Mouse (Mus musculus): ENCODE results near the gene Atcay. TPM values are rescaled to one million over a fixed set of nuclear protein-coding genes. Genes with fewer than 3 reads are reported as not detected.

Atcay gene
- not detected for total RNA-seq (2021)
- long read RNA-seq, experiment 1, partial matches to known transcripts, result 0 of 6 reads
- long read RNA-seq, experiment 1, other reads (novel, unspliced or antisense), result 6 of 6 reads
- long read RNA-seq, experiment 2, partial matches to known transcripts, result 0 of 3 reads
- long read RNA-seq, experiment 2, other reads (novel, unspliced or antisense), result 3 of 3 reads

DNA sequence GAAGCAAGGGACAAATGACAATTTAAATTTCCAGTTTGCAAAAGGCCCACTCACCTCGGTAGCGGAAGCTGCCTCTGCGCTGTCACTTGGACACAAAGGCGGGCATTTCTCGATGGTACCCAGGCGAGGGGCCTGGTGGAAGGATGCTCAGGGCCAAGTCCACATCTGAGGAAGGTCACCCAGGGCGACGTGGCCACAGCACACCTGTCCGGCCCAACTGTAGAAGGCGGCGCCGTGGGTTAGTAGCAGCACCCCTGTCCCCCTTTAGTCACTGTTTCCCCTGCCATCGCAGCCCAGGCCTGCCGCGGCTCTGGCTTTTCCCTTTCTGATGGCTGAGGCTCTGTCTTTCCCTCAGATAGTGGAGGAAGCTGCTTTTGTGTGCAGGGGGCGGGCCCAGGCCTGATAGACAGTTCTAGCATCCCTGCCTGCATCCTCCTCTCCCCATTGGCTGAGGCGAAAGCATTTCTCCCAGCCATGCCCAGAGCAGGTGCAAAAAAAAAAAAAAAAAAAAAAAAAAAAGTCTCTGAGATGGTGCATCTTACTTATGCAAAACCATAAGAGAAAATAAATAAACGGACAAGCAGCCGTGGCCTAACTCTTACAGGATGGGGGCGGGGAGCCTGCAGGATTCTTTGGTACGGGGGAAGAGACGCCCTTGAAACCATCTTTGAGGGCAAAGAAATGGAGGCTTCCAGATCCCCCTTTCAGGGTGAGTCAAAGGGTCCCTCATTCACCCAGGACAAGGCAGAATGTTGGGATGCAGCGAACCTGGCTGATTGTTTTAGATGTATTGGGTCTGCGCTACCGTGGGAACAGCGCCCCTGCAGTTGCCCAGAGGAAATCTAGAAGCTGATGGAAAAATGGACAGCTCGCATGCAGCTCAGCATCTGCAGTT lies at the start of gene Atcay:
Gene Atcay, minus strand, starts transcription at position 396 of the 895 bp plus-strand sequence.
- DNase-seq, result no peak

DNA sequence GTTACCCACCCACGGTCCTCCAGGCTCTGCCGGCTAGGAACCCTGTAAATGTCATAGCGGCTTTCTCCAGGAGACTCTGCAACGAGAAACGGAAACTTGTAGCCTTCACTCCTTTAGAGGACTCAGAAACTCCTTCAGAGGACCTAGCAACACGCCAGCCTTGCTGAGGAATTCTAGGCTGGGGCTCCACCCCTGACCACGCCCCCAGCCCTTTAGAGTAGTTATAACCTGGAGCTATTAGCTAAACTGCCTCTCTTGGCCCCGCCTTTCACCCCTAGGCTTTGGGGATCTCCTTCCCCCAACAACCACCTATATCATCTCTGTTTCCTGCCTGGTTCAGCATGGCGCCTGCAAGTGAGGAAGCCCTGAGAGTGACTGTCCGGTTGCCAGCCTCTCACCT lies 48.9 kb upstream of the Atcay start:
- no peak for DNase-seq

DNA sequence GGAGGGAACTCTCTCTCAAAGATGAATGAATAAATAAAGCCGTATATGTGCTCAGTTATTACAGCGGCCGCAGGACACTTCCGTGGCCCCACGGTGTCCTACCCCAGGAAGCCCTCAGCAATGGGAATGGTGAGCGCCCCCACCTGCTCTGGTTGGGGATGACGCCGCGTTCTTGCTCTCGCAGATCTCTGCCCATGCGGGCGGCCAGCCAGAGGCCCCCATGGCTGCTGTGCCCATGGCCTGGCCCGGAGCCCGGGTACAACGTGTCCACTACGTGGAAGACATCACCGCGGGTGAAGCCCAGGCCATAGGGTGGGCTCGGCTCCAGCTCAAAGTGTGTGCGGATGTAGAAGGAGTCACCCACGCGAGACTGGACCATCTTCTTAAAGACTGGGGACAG lies 47.0 kb upstream of the Atcay start:
- DNase-seq, result no peak

DNA sequence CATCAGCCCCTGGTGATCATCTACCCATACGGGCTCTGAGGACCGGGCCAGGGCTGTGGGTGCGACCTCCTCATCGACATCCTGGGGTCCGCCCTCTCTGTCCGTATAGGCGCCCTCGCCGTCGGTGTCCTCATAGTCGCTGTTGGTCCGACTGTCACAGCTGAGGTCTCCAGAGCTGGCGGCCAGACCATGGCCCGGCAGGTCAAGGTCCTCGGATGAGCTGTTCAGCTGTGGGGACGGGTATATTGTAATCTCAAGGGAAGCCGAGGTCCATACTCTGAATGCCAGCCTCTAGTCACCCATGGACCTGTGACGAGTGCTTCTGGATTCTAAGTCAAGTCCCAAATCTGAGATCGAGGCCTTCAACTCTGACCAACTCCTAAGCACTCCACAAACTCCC lies 43.2 kb upstream of the Atcay start:
- DNase-seq, result no peak

DNA sequence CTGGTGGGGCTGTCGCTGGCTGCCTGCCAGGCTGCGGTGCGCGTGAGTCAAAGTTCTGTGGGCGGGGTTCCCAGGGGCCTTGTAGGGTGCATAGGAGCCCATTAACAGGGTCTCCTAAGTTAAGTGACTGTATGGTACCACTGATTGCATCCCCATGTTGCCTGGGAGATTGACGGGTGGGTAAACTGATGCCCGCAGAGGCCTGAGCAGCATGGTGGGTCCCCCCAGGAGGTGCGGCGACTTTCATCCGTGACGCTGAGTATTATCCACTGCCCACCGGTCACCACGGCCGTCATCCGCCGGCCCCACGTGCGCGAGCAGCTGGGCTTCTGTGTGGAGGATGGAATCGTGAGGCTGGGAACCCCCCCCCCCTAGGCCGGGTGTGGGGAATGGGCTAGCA lies 41.7 kb upstream of the Atcay start:
- no peak for DNase-seq

DNA sequence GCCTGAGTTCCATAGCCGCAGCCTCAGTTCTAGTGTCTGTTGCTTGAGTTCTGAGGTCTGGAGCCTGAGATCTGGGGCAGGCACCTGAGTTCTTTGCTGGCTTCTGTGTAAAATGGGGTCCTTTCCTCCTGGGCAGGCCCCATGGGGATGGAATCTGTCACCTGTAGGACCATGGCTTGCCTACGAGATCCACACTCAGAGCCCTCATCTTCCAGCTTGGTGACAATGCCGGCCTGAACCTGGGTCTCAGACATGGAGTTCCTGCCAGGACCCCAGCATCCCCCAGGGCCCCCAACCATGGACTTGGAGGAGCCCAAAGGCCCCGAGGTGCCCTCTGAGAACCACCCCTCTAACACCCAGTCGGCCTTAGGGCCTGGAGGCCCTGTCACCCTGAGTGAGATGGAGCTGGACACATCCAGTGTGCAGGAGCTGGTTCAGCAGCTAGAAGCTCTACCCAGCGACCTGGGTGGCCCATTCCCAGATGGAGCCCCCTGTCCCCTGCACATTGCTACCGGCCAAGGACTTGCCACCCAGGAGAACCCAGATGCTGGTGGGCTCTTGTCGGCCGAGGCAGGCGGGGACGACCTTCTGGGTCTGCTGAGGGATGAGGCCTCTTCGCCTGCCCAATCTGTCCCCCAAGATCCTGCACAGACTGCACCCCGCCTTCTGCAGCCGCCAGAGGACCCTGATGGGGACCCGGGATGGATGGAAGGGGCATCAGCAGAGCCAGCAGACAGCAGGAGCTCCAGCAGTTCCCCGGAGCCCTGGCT lies 38.2 kb upstream of the Atcay start:
- DNase-seq, result no peak

DNA sequence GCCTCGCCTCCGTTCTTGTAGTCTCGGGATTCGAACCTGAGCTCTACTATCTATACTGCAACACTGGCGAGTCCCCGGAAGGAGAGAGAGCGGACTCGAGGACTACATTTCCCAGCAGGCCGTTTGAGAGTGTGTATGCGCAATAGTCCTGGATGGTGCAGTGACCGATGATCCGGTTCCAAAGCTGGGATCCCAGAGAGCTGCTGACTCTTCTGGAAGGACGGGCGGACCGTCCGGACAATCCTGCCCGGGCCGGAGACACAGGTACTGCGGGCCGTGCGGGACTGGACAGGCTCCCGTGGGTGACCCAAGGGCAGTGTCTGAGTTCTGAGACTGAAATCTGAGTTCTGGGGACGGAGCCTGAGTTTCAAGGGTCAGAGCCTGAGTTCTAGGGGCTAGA lies 37.4 kb upstream of the Atcay start:
- DNase-seq, result peak; percentile 87

DNA sequence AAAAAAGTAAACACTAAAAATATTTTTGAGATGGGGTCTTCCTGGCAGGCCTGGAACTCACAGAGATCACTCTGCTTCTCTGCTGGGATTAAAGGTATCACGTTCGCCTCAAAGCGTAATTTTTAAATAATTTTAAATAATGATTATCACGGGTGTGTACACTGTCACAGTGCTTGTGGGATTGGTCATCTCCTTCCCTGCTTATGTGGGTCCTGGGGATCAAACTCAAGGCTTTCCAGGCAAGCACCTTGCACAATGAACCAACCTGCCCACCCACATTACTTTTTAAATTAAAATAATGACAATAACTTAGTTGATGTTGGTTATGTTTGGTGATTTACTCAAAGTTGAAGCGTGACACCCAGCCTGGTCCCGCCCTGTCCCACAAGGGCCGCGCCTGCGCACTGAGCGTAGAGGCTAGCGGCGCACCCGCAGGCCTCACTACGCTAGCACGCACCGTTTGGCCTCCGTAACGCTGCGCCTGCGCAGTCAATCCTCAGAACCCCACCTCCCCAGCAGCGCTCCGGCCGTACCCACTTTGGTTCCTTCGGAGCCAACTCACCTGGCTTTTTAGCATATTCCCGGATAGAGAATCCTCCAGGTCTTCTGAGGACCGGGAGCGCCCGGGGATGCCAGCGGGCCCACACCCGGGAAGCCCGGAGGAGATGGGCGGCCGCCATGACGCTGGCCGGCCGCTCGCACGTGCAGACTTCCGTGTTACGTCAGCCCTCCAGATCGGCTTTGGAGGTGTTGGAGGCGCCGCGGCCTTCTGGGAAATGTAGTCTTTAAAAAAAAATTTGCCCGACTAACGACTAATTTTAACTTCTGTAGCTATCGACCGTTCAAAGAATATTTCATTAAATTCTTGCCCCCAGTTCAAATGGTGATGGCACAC lies 35.8 kb upstream of the Atcay start, which contains the start of the genes Mrpl54 and Apba3:
Gene Mrpl54, minus strand, starts transcription at position 724 of the 895 bp plus-strand sequence.
Gene Apba3, plus strand, starts transcription at position 750 of the 895 bp plus-strand sequence.
- DNase-seq, result peak; percentile 95

DNA sequence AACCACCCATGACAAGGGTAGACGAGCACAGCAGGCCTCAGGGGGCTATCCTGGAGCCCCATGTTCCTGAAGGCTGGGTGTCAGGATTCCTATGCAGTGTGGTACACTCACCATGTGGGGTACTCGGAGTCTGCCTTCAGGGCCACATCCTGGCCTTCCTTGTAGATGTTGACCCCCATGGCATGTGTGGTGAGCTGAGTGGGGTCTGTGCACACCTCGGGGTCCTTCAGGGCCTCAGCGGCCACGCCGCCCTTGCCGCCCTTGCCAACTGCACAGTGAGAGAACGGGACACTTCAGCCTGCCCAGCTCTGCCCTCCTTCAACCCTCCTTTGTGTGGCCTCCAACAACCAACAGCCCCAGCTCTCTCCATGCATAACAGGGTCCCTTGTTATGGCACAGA lies 34.9 kb upstream of the Atcay start:
- DNase-seq, result no peak

DNA sequence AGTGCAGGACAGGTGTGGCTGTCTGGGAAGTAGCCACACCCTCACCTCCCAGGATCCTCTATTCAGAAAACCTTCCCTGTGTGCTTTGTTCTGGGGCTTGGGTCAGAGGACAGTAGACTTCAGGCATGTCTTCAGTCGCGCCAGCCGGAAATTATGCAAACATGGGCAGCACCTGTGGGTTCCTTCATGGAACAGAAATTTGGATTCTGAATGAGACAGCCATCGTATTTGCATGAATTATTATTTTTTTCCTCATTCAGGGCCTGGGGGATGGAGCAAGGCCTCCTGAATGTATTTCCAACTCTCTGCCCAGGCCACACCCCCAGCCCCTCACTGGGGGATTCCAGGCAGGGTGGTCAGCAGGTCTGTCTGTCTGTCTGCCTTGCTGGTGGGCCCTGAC lies 30.4 kb upstream of the Atcay start:
- no peak for DNase-seq

DNA sequence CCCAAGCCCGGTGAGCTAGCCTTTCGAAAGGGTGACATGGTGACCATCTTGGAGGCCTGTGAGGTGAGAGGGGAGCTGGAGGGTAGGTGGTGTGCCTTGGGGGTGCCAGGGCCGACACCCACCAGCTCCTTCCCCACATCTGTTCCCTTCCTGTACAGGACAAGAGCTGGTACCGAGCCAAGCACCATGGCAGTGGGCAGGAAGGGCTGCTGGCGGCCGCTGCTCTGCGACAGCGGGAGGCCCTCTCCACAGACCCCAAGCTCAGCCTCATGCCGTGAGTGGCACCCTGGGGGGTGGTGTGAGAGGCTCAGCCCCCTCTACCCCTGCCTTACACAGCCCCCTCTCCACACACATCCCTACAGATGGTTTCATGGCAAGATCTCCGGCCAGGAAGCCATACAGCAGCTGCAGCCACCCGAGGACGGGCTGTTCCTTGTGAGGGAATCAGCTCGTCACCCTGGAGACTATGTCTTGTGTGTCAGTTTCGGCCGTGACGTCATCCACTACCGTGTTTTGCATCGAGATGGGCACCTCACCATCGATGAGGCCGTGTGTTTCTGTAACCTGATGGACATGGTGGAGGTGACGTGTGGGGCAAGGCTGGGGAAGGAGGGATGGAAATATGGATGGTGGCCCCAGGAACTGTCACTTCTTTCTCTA lies 28.7 kb upstream of the Atcay start:
- no peak for DNase-seq

DNA sequence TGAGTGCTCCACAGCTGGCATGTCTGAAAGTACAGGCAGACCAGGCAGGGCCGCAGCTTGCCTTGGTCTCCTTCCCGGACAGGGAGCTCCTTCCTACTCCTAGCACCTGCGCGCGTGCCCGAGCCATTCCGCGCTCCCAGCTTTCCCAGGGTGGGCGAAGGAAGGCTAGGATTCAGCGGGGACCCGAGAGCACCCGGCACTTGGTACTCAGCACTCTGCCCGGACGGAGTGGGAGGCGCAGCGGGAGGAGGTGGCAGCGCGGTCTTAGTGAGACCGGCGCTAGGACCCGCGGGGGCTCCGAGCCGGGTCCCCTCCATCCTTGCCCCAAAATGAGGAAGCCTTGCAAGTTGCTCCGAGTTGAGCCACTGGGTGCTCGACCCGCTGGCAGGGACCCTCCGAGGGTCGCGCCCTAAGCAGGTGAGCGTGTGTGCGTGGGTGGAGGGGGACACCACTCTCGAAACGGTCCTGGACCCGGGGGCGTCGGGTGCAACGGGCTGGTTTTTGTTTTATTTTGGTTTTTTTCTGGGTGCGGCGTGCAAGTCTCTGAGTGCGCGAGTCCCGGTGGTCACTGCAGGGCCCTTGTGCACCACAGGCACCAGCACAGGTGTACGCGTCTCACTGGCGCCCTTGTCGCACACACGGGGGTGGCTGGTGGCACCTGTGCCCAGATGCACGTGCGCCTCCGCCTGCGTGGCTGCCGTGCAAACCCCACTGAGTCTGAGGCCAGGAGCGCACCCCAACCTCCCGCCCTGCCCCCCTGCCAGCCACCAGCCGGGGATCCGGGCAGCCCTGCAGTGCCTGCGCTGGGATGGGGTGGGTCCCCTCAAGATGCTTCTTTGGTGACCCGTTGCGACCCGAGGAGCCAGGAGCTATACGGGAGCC lies 26.8 kb upstream of the Atcay start:
- DNase-seq, result no peak

DNA sequence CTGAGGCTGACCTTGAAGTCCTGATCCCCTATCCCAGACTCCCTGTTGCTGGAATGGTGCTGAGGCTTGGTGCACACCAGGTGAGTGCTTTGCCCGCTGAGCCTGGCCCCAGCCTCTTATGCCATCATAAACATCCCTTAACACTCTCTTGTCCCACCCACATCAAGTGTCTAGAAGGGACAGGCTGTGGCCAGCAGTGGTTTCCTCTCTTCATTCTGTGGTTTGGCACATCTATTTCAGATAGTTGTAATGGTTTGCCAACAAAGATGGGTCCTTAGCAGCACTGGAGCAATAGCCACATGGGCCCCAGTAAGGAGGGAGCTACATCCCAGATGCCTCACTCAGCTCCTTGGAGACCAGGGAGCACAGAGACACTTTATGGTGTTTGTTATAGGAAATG lies 24.3 kb upstream of the Atcay start:
- no peak for DNase-seq

DNA sequence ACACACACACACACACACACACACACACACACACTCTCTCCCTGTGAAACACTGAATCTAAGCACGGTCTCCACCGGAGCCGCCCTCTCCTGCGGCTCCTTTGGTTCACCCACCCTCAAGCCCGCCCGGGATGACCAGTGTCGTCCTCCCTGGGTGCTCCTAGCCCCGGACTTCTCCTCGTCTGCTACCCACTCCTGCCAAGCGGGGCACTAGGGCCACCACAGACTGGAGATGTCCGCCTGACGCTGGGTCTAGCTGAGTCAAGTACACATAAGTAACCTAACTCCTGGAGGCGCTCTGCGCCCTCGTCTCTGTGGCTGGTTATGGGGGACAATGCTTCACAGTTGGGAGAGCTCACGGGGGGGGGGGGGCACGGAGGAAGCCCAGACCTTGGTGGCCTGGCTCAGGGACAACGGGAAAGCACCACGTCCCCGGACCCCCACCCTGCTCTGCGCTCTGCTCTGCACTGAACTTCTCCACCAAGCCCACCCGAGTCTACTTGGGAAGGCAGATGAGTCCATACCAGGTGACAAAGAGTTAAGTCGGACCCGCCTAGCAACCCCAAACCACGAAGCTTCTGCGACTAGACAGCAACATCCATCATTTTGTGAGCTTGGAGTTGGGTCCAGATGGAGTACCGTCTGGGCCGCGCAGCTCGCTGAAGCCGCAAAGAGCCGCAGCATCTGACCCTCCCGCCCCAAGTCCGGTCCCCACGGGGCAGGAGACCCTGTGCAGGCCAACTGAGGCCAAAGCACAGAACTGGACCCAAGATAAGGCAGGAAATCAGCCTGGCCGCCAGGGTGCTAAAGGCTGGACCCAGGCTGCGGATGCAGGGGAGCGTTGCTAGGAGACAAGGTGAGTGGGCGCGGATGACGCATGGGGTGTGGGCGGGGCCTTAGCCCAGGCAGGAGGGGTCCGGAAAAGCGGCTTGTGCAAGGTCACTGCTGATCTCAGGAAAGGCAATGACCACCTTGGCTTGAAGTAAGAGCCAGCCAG lies 22.1 kb upstream of the Atcay start, which contains the start of gene Matk:
Gene Matk, plus strand, starts transcription at position 512 of the 996 bp plus-strand sequence.
- no peak for DNase-seq

DNA sequence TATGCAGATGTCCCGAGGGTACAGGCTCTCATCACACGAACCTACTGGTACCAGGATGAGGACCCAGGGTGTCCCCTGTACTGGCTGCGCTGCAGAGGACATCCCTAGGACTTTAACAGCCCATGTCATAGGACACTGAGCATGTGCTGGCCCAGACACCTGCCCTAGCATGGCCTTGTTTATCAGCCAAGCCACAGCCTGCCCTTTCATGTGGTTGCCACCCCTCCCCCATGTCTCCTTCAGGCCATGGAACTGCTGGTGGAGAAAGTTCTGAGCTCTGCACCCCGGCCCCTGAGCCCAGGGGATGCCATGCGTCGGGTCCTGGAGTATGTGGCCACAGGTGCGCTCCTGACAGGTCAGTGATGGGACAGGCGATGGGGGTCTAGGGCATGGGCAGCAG lies 18.8 kb upstream of the Atcay start:
- no peak for DNase-seq

DNA sequence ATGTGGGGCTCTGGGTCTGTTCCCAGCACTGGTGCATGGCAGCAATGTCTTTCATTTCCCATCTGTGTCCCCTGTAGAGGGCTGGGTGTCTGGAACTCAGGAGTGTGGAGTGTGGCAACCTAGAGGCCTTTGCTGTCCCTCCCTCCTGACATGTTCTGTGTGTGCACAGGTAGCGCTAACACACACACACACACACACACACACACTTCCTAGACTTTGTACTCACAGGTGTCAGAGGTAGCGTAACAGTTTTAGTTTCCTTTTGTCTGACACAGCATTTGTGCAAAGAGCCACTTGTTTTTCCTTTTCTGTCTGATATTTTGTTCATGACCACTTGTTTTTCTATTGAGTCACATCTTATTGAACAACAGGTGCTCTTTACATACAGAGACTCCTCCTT lies 17.2 kb upstream of the Atcay start:
- DNase-seq, result no peak

DNA sequence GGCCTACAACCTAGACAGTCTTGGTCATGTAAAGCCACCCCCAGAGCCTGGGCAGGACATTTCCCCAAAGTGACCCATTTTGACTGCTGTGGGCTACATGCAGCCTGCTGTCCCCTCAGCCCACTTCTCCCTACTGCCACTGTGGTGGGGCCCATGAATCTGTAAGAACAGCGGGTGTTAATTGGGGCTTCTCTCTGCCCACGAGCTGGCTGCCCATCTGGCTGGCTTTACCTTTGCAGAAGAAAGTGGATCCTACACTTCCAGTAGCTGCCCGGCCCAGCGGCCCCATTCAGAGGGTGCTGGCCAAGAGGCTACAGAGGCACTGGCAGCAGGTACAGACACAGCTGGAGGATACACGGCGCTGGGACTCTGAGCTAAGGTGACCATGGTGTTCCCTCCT lies 14.5 kb upstream of the Atcay start:
- no peak for DNase-seq

DNA sequence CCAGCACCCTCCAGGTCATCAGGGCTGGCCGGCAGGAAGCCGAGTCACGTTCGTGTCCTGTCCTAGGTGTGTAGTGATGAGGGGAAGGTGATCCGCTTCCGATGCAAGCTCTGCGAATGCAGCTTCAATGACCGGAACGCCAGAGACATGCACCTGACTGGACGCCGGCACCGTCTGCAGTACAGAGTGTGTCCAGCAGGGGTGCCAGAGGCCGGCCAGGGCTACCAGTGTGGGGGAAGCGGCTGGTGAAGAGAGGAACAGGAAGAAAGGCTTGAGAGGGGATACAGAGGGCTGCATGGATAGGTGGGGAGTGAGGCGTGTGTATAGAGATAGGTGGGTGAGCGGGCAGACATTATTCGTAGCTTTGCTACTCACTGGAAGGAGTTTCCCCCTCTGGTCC lies 14.0 kb upstream of the Atcay start:
- DNase-seq, result peak; percentile 62

DNA sequence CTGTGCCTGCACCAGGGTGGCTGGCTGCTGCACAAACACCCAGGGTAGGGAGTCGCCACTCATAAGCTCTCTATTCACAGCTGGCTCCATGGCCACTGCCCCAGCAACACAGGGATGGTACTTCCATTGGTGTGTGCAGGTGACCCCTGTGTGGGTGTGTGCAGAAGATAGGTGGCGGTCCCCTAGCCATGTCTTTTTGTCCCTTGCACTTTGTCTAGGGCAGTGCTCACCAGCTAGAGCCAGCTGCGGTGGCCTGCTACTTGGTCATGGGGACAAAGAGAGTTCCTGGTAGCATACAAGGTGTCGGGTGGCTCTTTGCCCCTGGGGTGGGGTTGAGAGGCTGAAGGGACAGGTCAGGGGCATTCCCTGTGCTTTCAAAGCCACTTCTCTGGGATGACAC lies 13.5 kb upstream of the Atcay start:
- no peak for DNase-seq

Data from gastrocnemius, postnatal 25 days (tissue).